Mouse (Mus musculus): Measurements from ENCODE around the gene Kcnk10.
A peak's percentile ranks its signal among the peaks of the same experiment; 100 is the strongest.

DNA sequence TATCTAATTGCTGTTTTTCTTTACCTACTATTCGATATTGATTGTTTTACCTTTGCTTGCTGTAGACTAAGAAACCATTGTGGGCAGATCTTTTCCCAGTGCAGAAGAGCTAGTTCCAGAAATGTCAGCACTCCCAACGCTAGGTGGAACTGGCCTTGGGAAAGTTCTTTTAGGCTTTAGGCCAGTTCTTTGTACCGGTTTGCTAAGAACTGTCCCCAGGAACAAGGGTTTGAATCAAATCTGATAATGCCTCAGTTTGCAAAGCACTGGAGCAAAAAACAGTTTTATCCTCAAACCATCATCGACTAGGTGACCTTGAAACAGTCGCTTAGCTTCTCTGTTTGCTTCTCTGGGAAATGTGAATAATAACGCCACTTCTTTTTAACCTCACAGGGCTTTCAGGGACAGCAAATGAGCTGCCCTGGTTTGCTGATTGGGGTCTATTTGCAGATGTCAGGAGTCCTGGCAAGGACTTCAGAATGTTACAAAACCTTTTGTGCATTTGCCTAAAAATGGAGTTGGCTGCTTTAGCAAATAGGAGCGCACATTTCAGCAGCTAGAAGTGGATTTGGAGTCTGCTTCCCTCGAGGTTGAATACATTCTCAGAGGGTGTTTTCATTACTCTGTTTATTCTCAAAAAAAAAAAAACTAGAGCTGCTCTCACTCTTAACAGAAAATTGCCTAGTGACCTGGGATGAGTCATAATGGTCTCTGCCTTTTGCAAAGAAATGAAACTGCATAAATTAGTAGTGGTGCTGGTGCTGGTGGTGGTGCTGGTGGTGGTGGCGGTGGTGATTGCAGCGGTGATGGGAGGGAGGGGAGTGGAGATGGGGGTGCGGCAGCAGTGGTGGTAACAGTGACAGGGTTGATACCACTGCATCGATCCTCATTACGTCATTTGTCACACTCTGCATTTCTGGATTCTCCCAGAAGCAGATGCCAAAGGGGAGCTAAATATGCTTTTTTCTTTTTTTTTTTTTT is 53.5 kb downstream of the Kcnk10 start:
- no peak for TF ChIP-seq CTCF (conservative IDR thresholded peaks at IDR 0.05 in 1 of 2, IDR thresholded peaks at IDR 0.05 in 1 of 2; ENCODE audit: low read depth in 2 of 2, low read length in 2 of 2)
- TF ChIP-seq ZNF384 (IDR thresholded peaks at IDR 0.05; ENCODE audit: low read depth, low read length): peak; percentile 96
- TF ChIP-seq CHD2 (IDR thresholded peaks at IDR 0.05; ENCODE audit: low read length): no peak
- no peak for TF ChIP-seq PAX5 (IDR thresholded peaks at IDR 0.05; ENCODE audit: low read length)

All from CH12.LX (cell line).